Mouse (Mus musculus): ENCODE measurements around the gene BC048679.
"Not testable (repeated sequence)": the region's sequence is repeated elsewhere in the genome, so short reads cannot be mapped to it uniquely, and the experiment has no call there.

The BC048679 gene

GRCm38 (mm10) chr7:81498181-81498580 lies at the start of gene BC048679:
Gene BC048679 (minus strand): TSS chr7:81498281.
- DNase-seq (ENCODE audit: low spot score): no peak

- DNase-seq (ENCODE audit: low spot score): no peak
These were observed 44.9 kb upstream of the BC048679 start for GRCm38 (mm10) chr7:81542934-81543333.

- no peak for DNase-seq (ENCODE audit: low spot score)
These were observed 43.9 kb upstream of the BC048679 start for GRCm38 (mm10) chr7:81541924-81542524.

- no peak for DNase-seq (ENCODE audit: low spot score)
These were observed 42.9 kb upstream of the BC048679 start for GRCm38 (mm10) chr7:81540999-81541398.

GRCm38 (mm10) chr7:81539565-81539964 lies 41.5 kb upstream of the BC048679 start:
- no peak for DNase-seq (ENCODE audit: low spot score)

GRCm38 (mm10) chr7:81538070-81538675 lies 40.1 kb upstream of the BC048679 start:
- DNase-seq (ENCODE audit: low spot score): no peak

GRCm38 (mm10) chr7:81536478-81536877 lies 38.4 kb upstream of the BC048679 start:
- no peak for DNase-seq (ENCODE audit: low spot score)

- no peak for DNase-seq (ENCODE audit: low spot score)
These were observed 33.4 kb upstream of the BC048679 start for GRCm38 (mm10) chr7:81531462-81531861.

- DNase-seq (ENCODE audit: low spot score): no peak
These were observed 30.8 kb upstream of the BC048679 start for GRCm38 (mm10) chr7:81528918-81529317.

GRCm38 (mm10) chr7:81523663-81524017 lies 25.6 kb upstream of the BC048679 start:
- DNase-seq (ENCODE audit: low spot score): no peak

- DNase-seq (ENCODE audit: low spot score): peak; percentile 65
These were observed 25.1 kb upstream of the BC048679 start for GRCm38 (mm10) chr7:81523008-81523662.

- no peak for DNase-seq (ENCODE audit: low spot score)
These were observed 18.3 kb upstream of the BC048679 start for GRCm38 (mm10) chr7:81516154-81517030.

GRCm38 (mm10) chr7:81514906-81515590 lies 17.0 kb upstream of the BC048679 start:
- DNase-seq (ENCODE audit: low spot score): no peak

GRCm38 (mm10) chr7:81501050-81501449 lies 3.0 kb upstream of the BC048679 start:
- DNase-seq (ENCODE audit: low spot score): no peak

- no peak for DNase-seq (ENCODE audit: low spot score)
These were observed 910 bp downstream of the BC048679 start for GRCm38 (mm10) chr7:81497171-81497570.

- DNase-seq (ENCODE audit: low spot score): peak; percentile 39
These were observed 4.6 kb downstream of the BC048679 start, which contains the start of gene Ap3b2 for GRCm38 (mm10) chr7:81493331-81494021. Gene Ap3b2 (minus strand): TSS chr7:81493925.

- DNase-seq (ENCODE audit: low spot score): no peak
These were observed 5.5 kb downstream of the BC048679 start for GRCm38 (mm10) chr7:81492628-81493027.

- no peak for DNase-seq (ENCODE audit: low spot score)
These were observed 8.4 kb downstream of the BC048679 start for GRCm38 (mm10) chr7:81489649-81490048.

- no peak for DNase-seq (ENCODE audit: low spot score)
These were observed 17.3 kb downstream of the BC048679 start for GRCm38 (mm10) chr7:81480800-81481199.

GRCm38 (mm10) chr7:81479531-81480090 lies 18.5 kb downstream of the BC048679 start:
- no peak for DNase-seq (ENCODE audit: low spot score)

- not testable (repeated sequence) for DNase-seq (ENCODE audit: low spot score)
These were observed 19.8 kb downstream of the BC048679 start for GRCm38 (mm10) chr7:81478261-81478660.
